Mouse (Mus musculus): ENCODE measurements around the gene Gm45062.
"Not testable (repeated sequence)": the region's sequence is repeated elsewhere in the genome, so short reads cannot be mapped to it uniquely, and the experiment has no call there.

Gm45062 gene

GRCm38 (mm10) chr6:8504521-8505228, 245.4 kb downstream of the Gm45062 start:
- DNase-seq (ENCODE audit: extremely low read depth, low read depth, low spot score) = no peak

- no peak for DNase-seq (ENCODE audit: extremely low read depth, low read depth, low spot score)
These were observed 247.4 kb downstream of the Gm45062 start for GRCm38 (mm10) chr6:8506631-8507030.

GRCm38 (mm10) chr6:8508883-8509536, 249.8 kb downstream of the Gm45062 start:
- peak; percentile 78 for DNase-seq (ENCODE audit: extremely low read depth, low read depth, low spot score)

DNA sequence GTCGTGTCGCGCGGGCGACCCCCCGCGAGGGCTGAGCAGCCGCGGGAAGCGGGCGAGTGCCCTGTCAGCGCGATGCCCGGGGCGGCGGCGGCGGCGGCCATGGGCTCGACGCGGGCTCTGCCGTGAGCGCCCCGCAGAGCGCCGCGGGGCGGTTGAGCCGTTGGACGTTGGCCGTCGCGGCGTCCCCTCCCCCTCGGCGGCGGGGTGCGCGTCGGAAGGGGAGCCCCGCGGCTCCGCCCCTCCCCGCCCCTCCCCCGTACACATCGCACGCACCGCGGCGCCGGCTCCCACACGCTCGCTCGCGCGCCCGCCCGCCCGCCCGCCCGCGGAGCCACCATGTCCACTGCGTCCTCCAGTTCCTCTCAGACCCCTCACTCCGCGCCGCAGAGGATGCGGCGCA, 250.3 kb downstream of the Gm45062 start, which contains the start of gene Glcci1:
Gene Glcci1 (plus strand): TSS at position 50 of the 400 bp plus-strand sequence.
- DNase-seq (ENCODE audit: extremely low read depth, low read depth, low spot score) = no peak

DNA sequence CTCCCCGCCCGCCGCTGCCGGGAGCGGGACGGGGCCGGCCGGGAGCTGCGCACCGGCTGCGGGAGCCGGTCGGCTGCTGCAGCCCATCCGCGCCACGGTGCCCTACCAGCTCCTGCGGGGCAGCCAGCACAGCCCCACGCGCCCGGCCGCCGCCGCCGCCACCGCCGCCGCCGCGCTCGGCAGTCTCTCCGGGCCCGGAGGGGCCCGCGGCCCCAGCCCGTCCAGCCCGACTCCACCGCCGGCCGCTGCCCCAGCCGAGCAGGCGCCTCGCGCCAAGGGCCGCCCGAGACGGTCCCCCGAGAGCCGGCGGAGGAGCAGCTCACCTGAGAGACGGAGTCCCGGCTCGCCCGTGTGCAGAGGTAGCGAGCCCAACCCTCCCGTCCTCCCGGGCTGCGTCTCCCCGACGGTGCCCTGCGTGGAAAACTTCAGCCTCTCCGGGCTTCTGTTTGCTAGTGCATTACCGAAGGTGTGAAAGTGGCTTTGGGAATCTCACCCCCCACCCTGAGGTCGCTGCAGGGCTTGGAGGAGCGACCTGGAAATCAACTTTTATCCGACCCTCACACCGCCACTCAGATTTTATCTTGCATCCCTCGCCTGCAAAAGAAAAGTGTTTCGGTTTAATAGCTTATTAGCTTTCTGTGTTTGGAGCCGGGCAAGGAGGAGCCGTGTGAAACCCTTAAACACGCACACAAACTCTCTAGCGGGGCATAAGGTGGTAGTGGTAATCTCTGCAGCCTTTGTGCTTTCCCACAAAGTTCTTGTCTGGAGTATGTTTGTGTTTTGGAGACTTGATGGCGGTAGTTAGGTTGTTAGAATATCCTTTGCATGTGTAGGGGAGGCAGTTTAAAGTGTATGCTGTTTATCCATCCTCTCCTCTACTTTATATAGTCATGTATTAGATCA, 251.0 kb downstream of the Gm45062 start:
- DNase-seq (ENCODE audit: extremely low read depth, low read depth, low spot score) = no peak

DNA sequence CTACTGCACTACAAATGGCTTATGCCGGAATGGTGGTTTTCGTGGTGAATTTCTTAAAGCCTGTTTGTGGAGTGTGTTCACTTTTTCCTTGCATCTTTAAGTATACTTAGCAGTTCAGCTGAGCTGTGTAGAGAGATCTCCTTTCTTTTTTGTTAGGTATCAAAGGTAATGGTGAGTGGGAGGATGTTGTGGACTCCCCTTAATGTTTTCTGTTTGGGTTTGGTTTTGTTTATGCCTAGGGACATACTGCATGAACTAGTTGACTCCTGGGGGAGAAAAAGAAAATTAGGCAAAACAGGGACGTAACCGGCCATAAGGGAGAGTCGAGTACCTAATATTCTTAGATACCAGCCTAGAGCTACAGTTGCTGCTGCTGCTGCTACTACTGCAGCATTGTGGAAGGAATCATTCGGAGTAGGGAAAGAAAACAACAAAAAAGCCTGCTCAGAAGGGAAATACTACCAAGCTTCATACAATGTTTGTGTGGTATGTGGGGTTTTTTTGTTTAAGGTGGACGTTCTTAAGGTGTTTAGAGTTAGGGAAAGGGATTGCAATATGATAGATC, 251.7 kb downstream of the Gm45062 start:
- no peak for DNase-seq (ENCODE audit: extremely low read depth, low read depth, low spot score)

- no peak for DNase-seq (ENCODE audit: extremely low read depth, low read depth, low spot score)
These were observed 252.2 kb downstream of the Gm45062 start for GRCm38 (mm10) chr6:8511447-8511846.

DNA sequence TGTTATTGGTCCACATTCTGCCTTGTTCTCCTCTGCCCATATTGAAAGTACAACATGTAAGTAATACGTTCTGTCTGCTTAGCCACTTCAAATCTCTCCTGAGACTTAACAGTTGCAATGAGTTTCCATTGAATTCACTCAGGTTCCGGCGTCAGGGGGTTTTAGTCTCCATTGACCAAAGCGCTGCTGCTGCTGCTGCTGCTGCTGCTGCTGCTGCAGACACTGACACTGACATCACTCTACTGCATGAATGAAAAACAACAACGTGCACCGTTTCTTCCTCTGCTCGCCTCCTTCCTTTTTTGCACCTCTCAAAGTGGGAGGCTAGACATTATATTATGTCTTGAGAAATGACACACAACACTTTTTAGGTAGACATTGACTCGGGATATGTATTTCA, 253.2 kb downstream of the Gm45062 start:
- no peak for DNase-seq (ENCODE audit: extremely low read depth, low read depth, low spot score)

DNA sequence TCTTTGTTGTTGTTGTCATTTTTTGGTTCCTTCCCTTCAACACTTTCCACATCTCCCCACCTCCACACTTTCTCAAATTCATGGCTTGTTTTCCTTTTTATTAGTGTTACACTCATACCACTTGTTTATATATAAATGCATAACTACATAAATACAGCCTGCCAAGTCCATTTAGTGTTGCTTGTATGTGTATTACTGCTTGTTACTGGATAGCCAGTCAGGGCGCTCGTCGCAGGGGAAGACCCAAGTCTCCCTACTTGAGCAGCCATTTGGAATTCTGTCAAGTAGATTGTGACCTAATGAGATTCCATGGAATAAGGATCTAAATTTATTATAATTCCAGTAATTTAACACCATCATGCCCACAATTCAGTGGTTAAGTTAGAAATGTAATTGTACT, 260.4 kb downstream of the Gm45062 start:
- DNase-seq (ENCODE audit: extremely low read depth, low read depth, low spot score) = no peak

GRCm38 (mm10) chr6:8521231-8521630, 262.0 kb downstream of the Gm45062 start:
- DNase-seq (ENCODE audit: extremely low read depth, low read depth, low spot score) = no peak

DNA sequence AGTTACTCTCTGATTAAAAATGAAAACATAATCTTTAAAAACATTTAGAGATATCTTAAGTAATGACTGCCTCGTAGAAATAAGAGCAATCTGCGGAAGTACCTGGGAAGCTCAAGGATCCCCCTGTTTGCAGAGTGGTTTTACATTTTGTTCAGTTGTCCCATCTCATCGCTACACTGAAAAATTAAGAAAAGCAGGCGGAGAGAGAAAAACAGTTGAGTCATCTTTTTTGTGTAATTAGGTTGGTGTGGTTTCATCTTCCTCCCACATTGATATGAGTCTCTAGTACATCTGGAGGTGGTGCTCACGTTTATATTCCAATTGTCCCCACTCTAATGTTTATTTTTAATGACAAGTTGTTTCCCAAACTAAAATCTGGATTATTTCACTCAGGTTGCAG, 265.5 kb downstream of the Gm45062 start:
- DNase-seq (ENCODE audit: extremely low read depth, low read depth, low spot score) = no peak

DNA sequence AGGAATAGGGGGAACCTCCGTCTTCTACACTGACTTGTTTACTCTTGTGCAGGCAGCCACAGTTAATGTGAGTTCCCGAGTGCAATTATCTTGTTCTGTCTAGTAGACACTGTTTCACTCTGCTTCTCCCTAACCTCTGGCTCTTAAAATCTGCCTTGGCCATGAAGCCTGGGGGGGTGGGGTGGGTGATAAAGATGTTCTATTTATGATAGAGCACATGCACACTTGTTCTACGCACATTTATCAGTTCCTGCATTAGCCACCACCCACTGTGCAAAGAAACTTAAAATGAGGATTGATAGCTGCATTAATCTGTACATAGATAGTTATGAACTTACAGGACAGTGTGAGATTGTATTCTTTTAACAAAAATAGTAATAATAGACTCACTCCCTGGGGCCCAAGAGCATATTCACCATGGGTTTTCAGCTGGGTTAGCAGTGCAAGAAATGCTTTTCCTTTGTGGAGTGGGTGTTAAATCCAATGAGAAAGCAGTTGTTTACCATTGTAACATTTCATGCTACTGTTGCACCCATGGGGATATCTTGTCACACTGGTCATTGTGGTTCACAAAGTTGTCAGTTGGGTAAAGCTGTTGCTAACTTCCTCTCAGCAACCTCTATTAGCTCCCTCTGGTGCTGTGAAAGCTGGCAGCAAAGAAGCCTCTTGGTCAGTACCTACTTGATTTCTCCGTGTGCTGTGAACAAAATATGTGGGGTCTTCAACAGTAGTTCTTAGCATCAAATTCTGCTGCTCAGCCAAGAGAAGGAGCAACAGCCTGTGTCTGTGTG, 272.0 kb downstream of the Gm45062 start:
- DNase-seq (ENCODE audit: extremely low read depth, low read depth, low spot score) = no peak

GRCm38 (mm10) chr6:8536944-8537343, 277.7 kb downstream of the Gm45062 start:
- no peak for DNase-seq (ENCODE audit: extremely low read depth, low read depth, low spot score)

DNA sequence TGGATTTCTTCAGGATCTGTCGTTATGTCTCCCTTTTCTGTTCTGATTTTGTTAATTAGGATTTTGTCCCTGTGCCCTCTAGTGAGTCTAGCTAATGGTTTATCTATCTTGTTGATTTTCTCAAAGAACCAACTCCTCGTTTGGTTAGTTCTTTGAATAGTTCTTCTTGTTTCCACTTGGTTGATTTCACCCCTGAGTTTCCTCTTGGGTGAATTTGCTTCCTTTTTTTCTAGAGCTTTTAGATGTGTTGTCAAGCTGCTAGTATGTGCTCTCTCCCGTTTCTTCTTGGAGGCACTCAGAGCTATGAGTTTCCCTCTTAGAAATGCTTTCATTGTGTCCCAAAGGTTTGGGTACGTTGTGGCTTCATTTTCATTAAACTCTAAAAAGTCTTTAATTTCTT, 282.3 kb downstream of the Gm45062 start:
- DNase-seq (ENCODE audit: extremely low read depth, low read depth, low spot score) = not testable (repeated sequence)

- DNase-seq (ENCODE audit: extremely low read depth, low read depth, low spot score) = no peak
These were observed 285.6 kb downstream of the Gm45062 start for GRCm38 (mm10) chr6:8544822-8545221.

DNA sequence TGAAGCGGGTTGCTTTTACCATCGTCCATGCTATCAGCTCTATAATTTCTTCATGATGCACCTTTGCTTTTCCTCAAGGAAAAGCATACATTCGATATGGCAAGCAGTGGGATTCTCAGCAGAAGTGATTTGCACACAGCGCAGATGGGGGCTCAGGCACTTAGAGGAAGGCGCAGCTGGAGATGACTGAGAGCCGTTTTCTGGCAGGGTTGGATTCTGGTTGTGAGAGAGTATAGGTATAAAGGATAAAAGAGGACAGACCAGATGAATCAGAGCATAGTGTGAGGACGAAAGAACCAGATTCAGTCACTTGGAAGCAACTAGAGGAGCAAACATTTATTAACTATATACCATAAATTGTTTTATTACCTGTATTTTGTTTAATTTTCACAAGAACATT, 286.5 kb downstream of the Gm45062 start:
- no peak for DNase-seq (ENCODE audit: extremely low read depth, low read depth, low spot score)

DNA sequence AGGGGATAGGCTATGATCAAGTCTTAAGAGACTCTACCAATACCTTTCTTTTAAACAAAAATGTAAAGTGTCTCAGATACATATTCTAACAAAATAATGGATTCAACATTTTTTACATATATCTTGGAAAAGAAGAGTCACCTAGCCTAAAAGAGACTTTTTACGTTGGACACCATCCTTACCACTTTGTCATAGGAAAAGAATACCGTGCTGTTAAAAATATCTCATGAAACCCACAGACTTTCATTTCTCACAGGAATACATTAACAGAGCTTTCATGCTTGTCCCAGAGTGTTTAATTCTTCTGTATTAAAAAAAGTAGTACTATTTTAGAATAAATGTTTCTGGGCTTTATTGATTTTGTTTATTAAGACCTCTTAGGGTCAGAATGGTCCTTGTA, 291.9 kb downstream of the Gm45062 start:
- DNase-seq (ENCODE audit: extremely low read depth, low read depth, low spot score) = no peak

GRCm38 (mm10) chr6:8556849-8557571, 297.8 kb downstream of the Gm45062 start:
- DNase-seq (ENCODE audit: extremely low read depth, low read depth, low spot score) = no peak

- no peak for DNase-seq (ENCODE audit: extremely low read depth, low read depth, low spot score)
These were observed 301.4 kb downstream of the Gm45062 start for GRCm38 (mm10) chr6:8560682-8561081.

- no peak for DNase-seq (ENCODE audit: extremely low read depth, low read depth, low spot score)
These were observed 323.1 kb downstream of the Gm45062 start for GRCm38 (mm10) chr6:8582377-8582776.

Data from fat pad, adult 2 months (tissue).